Mouse (Mus musculus) liver, embryonic 14.5 days (tissue): ENCODE results near the gene Fcgbp.

Experiments used
- CTCF ChIP-seq: IDR thresholded peaks from 2 replicates; pipeline ENCODE4 v1.5.1; 2016; ENCODE audit warnings: antibody characterized with exemption, low read depth, control low read depth
- EP300 ChIP-seq: IDR thresholded peaks from 2 replicates; pipeline ENCODE4 v1.6.1; 2016; ENCODE audit warnings: antibody characterized with exemption, low read depth

DNA sequence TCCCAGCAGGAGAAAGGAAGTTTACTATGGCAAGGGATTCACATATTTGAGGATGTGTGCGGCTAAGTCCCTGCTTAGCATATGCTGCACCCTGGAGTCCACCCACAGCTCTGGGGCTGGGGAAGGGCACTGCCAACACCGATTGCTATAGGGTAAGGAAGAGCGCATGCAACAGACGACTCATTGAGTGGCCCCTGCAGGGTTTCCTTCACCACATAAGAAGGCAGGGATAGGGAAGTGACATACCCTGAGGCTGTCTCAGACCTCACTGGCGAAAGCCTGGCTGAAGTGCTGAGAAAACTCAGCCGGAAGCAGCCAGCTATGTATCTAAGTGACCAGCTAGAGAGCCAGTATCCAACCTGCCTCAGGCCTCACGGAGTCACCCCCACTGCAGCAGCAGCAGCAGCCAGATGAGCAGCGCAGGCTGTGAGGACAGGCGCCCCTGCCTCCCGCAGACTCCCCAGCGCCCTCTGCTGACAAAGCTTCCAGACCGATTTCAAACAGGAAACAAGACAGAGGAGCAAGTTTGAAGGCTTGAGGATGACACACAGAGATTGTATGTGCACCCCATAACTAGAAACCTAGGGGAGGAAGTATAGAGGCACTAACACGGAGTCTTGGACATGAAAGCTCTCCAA lies 80.7 kb downstream of the Fcgbp start:
- TF ChIP-seq EP300 (no peak), CTCF (peak; percentile 68)
